Mouse (Mus musculus) left cerebral cortex, postnatal 36 days (tissue): ENCODE data around the gene Polr2l. TPM values are rescaled to one million over a fixed set of nuclear protein-coding genes. Genes with fewer than 3 reads are reported as not detected.
"Not testable (repeated sequence)": the region's sequence is repeated elsewhere in the genome, so short reads cannot be mapped to it uniquely, and the experiment has no call there.

Experiments used
- DNase-seq, 2 experiments: peaks; one replicate each; pipeline ENCODE4 v3.0.0; 2021 to 2022; ENCODE audit warnings: low spot score in 2 of 2, mixed read lengths in 1 of 2
- intact Hi-C: fragments of 180-260 bp; cut with DNase I; formaldehyde crosslinking; loops from one replicate; pipeline ENCODE4 v1.15.1; 2025
- total RNA-seq, 2 experiments: library from RNA; stranded (reverse); gene quantifications; 2 replicates each; pipeline ENCODE4 v1.2.3; 2021

Gene Polr2l
- total RNA-seq, 2 experiments from 2014 or later = 38.0 to 40.1 TPM

- intact Hi-C loops = loop anchor here (5.0 kb wide), 1 partner anchor 46 kb away; the partner anchor contains the start of gene Gatd1
- DNase-seq = peak in 1 of 2 experiments; percentile 12
Observed at GRCm38 (mm10) chr7:141457986-141458660, 16.8 kb downstream of the Polr2l start.

DNA sequence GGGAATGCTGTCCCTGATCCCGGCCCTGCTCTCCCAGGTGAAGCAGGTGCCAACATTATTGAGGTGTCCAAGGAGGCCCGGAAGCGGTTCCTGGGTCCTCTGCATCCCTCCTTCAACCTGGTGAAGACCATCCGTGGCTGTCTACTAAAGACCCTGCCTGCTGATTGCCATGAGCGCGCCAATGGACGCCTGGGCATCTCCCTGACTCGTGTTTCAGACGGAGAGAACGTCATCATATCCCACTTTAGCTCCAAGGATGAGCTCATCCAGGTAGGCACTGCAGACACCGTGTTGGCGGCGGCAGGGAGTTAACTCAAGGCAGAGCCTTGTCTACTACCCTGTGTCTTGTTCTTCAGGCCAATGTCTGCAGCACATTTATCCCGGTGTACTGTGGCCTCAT lies 17.7 kb downstream of the Polr2l start:
- DNase-seq = no peak
- intact Hi-C loops = loop anchor here (5.0 kb wide), 1 partner anchor 45 kb away; the partner anchor contains the start of gene Gatd1

- intact Hi-C loops = loop anchor here (5.0 kb wide), 1 partner anchor 44 kb away; the partner anchor contains the start of gene Gatd1
- DNase-seq = no peak
Observed at GRCm38 (mm10) chr7:141456739-141457138, 18.2 kb downstream of the Polr2l start.

DNA sequence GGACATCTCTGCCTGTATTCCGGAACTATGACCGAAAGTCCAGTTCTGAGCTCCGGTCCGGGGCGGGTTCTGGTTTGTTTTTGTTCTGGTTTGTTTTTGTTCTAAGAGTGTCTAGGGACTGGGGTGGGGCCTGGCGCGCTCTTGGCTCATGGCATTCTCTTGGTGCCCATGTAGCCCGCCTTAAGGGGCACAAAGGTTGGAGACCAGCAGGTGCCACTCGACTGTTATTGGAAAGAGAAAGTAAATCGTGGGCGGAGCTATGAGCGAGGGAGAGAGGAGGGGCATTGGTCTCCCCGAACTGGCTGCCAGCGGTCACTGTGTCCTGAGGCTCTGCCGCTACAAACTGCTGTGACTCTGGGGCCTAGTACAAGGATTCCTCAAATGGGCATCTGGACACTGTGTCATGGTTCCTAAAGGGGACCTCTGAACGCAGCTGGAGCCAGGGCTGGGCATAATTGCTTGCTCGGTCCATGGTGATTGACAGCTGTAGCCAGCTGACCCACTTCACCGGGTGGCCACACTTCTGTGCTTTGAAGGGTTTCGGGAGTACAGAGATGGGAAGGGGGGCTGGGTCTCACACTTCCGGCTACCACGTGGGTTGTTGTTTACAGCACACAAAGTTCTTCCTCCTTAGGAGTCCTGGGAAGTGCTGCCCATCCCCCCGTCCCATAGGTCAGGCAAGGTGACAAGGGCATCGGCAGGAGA lies 19.2 kb downstream of the Polr2l start:
- intact Hi-C loops = loop anchor here (5.0 kb wide), 1 partner anchor 43 kb away; the partner anchor contains the start of gene Gatd1
- DNase-seq = peak; percentile 46 to 52

GRCm38 (mm10) chr7:141454967-141455551 lies 19.9 kb downstream of the Polr2l start, which contains the start of gene Pnpla2:
Gene Pnpla2, plus strand, starts transcription at chr7:141455198.
- intact Hi-C loops = loop anchor here (5.0 kb wide), 1 partner anchor 43 kb away; the partner anchor contains the start of gene Gatd1
- DNase-seq = peak; percentile 90 to 92

DNA sequence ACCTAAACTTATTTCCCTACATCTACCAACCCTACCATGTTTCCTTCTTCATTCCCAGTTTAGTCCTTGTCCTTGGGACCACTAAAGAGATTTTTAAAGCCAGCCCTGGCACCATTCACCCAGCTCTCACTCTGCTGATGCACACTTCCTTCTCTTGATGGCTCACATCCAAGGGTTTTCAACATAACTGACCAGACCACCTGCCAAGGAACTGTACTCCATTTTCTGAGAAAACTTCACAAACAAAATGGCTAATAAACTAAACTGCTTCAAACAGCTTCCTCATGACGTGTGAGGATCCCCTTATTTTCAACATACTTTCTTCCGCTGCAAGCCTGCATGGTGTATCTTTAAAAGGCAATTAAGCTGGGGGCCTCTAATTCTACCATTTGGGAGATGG lies 21.3 kb downstream of the Polr2l start:
- DNase-seq = no peak
- intact Hi-C loops = no loop called here

- intact Hi-C loops = no loop called here
- no peak for DNase-seq
Observed at GRCm38 (mm10) chr7:141451928-141452327, 23.0 kb downstream of the Polr2l start.

GRCm38 (mm10) chr7:141447110-141447991 lies 27.6 kb downstream of the Polr2l start, which contains the start of gene Rplp2:
Gene Rplp2, plus strand, starts transcription at chr7:141447370.
- intact Hi-C loops = no loop called here
- DNase-seq = peak; percentile 98

- intact Hi-C loops, DNase-seq: not testable (repeated sequence)
Observed at GRCm38 (mm10) chr7:141446374-141446773, 28.6 kb downstream of the Polr2l start.

DNA sequence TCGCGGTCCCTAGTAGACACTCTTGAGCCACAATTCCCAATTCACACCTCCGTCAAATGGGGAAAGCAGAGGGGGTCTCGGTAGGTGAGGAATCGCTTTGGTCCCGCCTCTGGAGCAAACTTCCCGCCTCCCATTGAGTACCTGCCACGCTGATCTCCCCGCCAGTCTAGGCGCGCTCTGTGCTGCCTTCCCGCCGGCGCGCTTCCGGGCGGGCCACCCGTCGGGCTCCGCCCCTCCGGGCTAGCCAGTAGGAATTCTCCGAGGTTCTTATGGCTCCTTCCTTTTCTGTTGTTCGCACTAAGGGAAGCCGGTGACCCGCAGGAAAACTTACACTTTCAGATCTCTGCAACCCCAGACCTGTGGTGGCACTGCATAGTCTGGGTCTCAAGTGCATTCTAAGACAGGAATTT lies 31.1 kb downstream of the Polr2l start, which contains the start of gene Pidd1:
Gene Pidd1 (minus strand): TSS at position 198 of the 410 bp plus-strand sequence.
- no peak for DNase-seq
- intact Hi-C loops = no loop called here

DNA sequence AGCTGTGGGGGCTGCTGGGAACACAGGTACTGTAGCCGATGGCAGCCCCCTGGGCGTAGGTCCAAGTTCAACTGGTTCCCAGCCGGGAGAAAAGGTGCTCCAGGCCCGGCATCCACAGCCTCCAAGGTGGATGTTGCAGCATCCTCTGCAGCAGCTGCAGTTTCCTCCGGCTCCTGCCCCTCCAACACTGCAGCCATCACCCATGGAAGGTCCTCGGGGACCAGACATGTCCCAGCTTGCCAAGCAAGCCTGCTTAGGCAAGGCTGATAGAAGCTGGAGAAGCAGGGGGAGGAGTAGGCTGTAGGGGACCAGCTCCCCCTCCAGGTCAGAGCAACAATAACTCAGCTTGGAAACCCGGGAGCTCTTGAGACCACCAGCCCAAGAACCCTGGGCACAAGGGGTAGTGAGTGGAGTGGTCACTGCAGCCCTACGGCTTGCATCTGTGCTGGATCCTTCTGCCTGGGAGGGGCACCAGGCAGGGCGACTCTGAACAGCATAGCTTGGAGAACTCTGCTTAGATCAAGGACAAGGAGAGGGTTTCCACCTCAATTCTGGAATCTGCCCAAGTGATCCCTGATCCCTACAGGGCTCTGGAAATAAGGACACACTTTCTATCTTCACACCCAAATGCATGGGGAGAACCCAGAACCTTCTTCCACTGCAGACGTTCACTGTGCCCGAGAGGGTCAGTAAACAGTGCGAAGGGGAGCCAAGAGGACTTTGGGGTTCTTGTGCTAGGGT lies 31.7 kb downstream of the Polr2l start:
- intact Hi-C loops = no loop called here
- DNase-seq = no peak

DNA sequence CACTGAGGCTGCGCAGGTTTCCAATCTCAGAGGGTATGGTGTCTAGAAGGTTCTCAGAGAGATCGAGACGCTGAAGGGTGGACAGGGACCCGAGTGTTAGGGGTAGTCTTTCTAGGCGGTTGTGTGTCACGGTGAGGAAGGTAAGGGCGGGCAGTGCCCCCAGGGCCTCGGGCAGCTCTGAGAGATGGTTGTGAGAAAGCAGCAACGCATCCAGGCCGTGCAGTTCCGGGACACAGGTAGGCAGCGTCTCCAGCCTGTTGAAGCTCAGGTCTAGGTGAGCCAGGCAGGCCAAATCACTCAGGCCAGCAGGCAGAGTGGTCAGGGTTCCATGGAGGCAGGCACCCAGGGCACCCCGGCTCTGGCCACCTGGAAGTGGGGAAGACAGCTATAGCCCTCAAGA lies 32.7 kb downstream of the Polr2l start:
- DNase-seq = no peak
- intact Hi-C loops = no loop called here

DNA sequence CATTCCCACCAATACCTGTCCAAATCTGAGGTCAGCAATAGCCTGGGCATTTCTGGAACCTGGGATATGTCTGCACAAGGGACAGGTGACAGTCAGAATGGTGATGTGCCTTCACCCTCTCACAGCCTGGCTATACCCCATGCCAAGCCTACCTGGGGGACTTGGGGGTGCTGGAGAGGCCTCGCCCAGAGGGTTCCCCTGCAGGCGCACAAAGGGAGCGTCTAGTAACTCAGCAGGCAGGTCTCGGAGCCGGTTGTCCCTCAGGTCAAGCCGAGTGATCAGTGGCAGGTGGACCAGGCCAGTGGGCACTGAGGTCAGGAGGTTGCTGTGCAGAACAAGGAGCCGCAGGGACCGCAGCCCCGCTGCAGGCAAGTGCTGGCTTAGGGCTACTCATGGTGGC lies 33.5 kb downstream of the Polr2l start:
- DNase-seq = no peak
- intact Hi-C loops = no loop called here

- no peak for DNase-seq
Observed at GRCm38 (mm10) chr7:141440613-141441012, 34.3 kb downstream of the Polr2l start.

GRCm38 (mm10) chr7:141439811-141440210 lies 35.1 kb downstream of the Polr2l start:
- intact Hi-C loops = no loop called here
- DNase-seq = no peak

More at GRCm38 (mm10) chr7:141440613-141441012, 34.3 kb downstream of the Polr2l start:
- intact Hi-C loops = no loop called here

- intact Hi-C loops = no loop called here
- DNase-seq = no peak
Observed at GRCm38 (mm10) chr7:141439140-141439679, 35.7 kb downstream of the Polr2l start.

- intact Hi-C loops = no loop called here
- DNase-seq = no peak
Observed at GRCm38 (mm10) chr7:141438201-141438968, 36.5 kb downstream of the Polr2l start.
